Mouse (Mus musculus) CD4-positive helper T cell, adult 2 months (primary cell): ENCODE data around the gene Nfib.

Source experiments
- DNase-seq: peaks from one replicate; pipeline ENCODE4 v3.0.0-alpha.2; 2012; ENCODE audit warnings: low read depth, missing footprints, low spot score

The Nfib gene

DNA sequence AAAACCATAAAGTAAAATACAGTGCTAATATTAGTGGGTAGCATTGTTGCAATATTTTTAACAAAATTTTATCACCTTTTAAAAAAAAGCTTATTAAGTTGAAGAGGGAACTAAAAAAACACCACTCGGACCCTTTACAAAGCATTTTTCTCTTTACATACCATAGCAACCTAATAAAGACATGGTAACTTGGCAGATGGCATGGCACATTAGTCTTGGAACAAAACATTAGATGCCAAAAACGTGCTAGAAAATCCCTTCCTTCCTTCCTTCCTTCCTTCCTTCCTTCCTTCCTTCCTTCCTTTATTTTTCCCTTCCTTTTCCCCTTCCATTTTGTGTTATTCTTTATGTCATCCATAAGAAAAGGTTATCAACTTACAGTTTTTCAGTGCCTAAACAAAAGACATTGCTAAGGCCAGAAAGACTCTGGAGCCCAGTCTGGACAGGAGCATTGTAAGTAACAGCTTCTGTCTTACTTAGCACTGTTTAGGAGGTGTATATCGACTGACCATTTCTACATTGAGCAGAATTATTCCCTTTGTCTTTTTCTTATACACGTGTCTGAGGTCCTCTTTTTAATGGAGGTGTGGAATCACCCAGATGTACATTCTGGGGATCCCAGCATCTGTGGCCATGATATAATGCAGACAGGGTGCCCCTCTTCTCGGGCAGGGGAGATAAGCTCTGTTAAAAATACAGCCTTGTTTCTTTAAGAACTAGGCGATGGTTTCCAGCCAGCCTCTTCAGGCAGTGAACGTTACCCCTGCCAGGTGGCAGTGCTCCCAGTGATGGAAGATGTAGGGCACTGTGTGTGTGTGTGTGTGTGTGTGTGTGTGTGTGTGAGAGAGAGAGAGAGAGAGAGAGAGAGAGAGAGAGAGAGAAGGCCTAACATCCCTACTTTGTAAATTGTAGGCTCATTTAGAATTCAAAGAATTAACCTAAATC lies 113.2 kb downstream of the Nfib start:
- DNase-seq: no peak

DNA sequence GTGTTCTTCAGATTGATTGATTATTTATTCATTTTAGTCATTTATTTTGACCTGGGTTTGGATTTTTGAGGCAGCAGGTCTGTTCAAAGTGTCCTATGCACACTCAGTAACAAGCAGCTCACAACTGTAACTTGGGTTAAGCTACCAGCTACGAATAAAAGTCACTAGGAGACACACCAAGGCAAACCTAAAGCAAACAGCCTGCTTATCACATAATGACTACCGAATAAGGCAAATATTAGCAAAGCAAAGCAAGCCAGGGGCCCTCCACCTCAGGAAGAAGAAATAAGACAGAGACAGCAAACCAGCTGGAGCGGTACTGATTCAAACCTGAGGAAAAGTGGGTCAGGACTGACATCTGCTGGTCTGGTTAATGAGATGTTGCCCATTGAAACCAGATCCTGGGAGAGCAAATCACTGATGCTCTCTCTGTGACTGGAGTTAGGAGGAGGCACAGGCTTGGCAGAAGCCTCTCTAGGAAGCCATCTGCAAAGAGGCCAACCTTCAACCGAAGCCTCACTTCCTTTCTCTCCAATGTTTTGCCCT lies 116.1 kb downstream of the Nfib start:
- no peak for DNase-seq

DNA sequence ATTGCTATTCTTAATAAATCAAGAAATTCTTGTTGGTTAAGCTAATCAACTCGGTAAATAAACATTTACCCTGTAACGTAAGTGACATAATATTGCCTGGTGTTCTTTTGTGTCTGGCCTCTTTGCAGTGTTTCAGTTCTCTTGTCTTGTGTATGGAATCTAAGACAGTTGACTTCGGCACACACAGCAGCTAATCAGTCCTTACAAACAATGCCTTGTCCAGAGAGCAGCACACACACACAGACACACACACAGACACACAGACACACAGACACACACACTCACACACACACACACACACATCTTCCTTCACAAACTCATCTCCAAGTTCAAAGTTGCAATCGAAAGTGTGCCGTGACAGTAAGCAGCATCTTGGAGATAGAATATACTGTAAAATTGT lies 116.8 kb downstream of the Nfib start:
- DNase-seq: no peak

DNA sequence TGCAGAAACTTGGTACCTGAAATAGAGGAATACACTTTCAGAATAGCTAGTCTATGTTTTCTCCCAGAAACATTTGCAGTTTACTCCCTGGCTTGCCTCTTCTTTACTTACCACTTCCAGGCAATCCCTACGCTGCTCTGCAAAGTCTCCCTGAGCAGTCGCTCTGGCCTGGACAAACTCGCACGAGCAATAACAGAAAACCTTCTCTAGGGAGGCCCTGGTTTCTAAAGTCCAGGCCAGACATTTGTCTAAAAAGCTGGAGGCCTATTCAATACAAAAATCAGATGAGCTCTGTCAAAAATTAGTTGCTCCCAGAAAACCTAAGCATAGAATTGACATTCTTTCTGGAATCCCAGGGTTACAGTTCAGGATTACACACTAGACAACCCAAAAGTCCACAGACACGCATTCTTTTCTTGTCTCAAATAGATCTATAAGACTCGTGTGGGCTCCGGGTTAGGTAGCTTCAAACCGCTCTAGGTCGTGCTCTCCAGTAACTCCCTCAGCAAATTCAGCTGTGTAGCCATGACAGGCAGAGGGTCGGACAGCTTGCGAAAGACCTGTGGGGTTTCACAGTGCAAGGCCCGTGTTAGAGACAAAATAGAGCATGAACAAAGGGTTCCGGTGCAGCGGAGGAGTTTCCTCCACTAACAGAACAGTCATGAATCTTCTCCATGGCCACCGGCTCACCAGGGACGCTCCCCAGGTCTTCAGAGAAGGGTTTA lies 118.2 kb downstream of the Nfib start:
- no peak for DNase-seq

DNA sequence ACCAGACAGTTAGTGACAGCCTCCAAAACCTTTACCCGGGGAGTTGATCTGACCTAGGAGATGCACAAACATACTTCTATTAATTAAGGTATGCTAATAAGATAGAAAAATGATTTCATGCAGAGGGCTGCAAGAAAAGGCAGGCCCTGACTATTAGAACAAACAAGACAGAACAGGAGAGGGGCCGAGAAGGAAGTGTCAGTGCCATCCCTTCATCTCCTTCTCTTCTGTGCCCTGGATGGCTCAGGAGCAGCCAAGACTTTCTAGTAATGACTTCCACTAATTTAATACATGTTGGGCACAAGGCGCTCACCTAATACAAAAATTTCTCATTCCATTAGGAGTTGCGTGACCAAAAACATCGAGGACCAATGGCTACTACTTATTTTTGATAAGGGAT lies 118.9 kb downstream of the Nfib start:
- no peak for DNase-seq

DNA sequence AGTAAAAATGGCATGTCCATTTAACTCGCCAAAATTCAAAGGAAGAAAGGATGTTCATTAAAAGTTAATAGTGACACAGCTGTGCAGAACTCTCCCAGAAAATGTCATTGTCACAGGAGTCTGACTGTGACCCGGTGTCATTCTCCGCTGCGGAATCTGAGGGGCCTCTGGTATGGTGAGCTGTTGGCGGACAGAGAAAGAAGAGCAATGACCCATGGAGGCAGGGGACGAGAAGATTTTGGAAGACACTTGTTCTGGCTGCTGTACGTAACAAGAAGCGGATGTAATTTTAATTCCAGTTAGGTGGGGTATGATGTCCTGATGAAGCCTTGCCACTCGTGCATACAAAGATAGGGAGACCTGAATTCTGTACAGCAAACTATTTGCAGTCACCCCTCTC lies 120.0 kb downstream of the Nfib start:
- no peak for DNase-seq

DNA sequence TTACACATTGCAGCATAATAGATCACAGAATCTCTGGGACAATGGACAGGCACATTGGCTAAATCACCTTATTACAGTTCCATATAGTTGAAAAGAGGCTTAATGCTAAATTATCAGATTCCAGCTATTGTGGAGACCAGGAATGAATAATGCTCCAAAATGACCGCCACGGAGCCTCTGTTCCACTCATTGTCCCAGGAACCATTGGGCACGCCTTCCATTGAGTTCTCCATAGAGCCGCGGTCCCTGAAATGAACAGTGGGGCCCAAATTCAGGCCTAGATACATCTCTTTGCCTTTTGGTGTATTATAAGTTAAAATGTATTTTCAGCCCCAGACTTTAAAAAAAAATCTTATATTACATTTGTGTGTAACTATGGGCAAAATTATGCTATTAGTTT lies 120.5 kb downstream of the Nfib start:
- DNase-seq: no peak

DNA sequence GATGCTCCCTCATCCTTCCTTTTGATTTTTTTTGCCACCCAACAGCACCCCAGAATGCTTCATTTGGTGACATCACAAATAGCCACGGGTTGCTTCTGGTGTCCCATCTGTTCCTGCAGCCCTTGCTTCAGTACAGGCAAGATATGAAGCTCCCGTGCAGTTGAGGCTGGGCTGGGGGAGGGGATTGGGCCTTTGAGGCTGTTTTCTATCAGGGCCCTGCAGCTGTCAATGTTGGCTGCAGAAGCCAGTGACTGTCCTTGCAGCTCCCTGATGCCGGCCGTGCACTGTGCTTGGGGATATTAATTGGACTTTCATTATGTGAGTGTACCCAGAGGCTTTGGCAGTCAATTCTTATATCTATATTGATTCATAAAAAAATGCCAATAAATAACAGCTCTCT lies 121.0 kb downstream of the Nfib start:
- no peak for DNase-seq

DNA sequence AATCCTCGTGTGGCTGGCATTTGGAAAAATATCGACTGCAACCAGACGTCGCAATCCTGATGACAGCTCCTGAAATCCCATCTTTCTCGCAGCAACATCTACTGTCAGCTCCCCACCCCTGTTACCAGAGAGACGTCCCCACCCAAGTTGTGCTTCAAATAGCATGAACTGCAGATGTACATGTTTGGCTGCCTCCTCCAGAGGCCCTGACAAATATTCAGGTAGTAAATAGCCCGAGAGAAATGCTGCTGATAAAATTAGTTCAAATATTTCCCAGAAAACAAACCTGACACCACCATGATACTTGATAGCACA lies 132.3 kb downstream of the Nfib start:
- DNase-seq: no peak

DNA sequence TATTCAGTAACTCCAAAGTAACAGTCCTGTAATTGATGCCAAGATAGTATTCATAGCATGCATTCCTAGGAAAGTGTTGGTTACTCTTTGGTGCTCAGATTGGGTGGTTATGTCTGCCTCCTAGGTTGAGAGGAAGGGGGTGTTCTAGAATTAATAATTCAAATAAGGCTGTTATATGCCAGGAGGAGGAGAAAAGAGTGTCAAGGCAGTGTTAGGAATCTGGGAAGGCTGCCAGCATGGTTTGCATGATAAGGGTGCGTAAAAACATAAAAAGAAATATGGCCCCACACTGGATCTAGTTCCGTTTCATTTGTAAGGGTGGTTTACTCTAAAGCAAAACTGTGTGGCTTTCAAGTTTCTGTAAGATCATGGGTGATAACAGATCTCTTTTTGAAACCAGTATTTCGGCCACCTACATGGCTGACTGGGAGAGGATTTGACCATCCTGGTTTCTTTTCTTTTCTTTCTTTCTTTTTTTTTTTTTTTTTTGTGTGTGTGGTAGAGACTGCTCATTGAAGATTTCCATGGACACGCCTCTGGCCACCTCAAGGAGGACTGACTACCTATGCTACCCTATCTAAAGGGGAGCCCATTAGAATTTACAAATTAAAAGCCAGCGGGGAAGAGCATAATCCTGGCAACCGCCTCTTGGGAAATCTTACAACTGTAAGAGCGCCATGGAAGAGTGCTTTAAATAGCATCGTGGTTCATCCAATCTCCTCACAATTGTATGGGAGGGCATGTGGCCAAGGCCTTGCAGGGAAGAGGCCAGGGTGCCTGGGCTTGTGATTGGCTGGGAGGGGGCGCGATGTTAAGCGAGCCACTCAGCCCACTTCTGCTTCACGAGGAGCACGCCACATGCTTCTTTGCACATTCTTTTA lies 132.9 kb downstream of the Nfib start:
- DNase-seq: no peak

DNA sequence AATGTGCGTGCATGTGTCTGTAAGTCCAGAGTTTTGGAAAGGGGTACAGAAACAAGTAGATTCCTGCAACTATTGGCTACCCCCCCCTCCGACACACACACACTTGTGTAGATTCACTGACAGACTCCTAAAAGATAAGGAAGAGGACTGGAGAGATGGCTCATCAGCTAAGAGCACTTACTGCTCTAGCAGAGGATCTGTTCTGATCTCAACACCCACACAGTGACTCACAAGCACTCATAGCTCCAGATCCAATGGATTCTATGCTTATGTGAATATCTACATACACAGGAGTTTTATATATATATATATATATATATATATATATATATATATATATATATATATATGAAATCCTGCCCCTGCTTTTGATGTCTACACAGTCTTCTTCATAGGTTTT lies 146.7 kb downstream of the Nfib start:
- no peak for DNase-seq

DNA sequence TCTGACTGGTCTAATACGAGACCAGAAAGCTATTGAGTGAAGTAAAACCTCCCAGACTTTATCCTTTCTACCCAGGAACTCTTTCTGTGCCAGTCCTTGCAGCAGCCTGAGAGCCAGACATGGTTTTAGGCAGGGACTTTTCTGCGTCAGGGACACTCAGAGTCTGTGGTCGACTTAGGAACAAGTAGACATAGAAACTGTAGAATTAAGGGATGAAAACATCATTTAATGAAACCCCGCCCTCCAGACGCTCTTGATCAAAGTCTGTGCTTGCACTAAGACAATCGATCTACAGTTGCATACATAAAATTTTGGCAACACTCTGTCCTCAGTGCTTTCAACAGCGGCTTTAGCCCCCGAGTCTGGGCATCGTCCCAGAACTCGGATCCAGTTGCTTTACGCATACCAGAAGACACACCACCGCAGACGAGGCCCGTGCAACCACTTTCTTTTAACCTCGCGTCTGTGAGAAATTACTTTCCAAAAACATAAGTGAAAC lies 149.8 kb downstream of the Nfib start:
- no peak for DNase-seq

DNA sequence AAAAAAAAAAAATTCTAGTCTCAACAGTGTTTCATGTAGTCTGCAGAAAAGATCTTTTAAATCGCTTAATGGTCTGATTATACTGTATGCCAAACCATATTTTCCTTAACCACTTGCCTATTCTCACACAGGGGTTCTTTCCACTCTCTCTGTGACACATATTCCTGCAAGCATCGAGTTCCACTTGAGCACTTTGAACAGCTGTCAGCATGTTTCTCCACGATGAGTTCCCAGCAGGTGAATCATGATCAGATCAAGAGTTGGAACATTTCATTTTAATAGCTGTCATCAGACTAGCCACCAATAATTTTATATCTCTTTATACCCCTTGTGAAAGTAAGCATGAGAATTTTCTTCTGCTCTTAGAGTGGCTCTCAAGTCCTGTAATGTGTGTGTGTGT lies 151.9 kb downstream of the Nfib start:
- DNase-seq: no peak

DNA sequence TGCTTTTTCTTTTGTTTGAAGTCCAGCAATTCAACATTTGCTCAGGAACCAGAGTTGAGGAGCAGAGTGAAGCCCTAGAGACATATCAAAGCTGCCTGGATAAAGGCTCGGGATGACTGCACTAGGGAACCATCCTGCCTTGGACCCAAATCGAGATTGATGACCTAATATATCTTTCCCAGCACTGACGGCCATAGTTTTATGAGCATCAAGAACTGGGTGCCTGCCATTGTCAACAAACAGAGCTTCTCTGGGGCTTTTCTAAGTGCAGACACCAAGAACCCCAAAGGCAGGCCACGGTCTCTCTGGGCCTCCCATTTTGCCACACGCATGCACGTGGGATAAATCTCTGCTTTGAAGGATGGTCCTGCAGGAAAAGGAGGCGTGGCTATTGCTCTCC lies 153.3 kb downstream of the Nfib start:
- no peak for DNase-seq

DNA sequence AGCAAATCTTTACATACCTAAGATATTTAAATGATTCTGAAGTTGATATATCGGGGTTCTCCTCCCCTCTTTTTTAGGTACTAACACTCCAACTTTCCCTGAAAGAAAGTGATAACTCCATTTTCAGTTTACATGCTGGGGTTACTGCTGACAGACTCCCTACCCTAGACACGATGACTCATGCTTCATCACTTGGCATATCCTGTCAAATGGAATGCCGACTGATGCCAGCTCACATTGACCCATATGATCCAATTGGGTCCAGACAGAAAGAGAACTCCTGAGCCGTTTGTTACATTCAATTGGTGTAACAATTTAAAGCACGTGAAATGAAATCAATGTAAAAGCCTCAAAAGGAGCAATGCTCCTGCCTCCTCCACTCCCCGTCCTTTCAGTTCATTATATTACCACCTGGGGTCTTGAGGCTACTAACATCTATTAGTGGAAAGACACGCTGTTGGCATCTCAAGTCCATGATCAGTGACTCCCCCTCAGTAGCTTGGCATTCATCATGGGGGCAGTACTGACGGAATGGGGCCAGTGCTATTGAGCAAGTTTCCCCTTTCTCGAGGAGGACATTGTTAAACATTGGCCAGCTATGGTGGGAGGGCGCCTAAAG lies 155.7 kb downstream of the Nfib start:
- DNase-seq: no peak

DNA sequence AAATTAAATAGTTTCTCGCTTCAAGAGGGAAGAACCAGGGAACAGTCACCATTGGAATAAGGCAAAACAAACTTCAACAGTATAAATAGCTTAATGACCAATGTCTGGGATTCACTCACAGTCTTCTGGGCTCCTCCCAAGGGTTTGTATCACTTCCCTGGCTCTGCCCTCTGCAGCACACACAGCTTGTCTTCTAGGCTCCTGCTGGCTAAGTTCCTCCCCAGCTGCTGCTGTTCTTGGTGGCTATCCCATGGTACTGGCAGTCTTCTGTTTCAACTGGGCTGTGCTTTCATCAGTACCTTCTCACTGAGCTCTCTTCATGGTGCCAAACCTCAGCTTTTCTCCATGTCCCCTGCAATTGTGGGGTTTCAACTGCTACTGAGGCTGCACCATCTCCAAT lies 157.3 kb downstream of the Nfib start:
- DNase-seq: no peak

DNA sequence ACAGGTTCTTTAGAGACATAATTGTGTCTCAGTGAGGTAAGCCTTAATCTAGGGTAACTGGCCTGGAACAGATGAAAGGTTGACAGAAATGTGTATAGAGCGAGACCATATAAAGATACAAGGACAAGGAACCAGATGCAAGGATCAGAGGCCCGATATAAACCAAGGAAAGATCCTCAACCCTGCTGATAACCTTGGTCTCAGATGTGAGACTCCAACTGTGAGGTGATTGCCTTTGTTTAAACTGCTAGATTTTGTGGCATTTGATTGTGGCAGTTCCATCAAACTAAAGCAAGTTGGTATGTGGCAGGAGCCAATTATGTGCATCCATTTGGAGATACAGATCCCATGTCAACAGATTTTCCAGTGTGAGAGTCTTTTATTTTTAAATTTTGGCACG lies 161.6 kb downstream of the Nfib start:
- DNase-seq: no peak

DNA sequence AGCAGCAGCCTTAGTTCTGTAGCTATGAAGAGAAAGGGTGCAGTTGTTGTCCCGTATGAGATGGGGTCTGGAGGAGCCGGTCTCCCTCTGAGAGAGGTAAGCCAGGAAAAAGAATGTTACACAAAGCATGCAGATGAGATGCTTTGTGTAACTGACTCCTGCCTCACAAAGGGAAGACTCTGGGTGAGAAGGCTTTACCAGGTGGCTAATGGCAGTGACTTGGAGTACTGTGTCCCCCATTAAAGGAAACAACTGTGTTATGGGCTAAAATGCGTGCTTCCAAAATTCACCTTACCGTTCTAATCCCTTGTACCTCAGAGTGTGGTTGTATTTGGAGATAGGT lies 162.2 kb downstream of the Nfib start:
- no peak for DNase-seq

DNA sequence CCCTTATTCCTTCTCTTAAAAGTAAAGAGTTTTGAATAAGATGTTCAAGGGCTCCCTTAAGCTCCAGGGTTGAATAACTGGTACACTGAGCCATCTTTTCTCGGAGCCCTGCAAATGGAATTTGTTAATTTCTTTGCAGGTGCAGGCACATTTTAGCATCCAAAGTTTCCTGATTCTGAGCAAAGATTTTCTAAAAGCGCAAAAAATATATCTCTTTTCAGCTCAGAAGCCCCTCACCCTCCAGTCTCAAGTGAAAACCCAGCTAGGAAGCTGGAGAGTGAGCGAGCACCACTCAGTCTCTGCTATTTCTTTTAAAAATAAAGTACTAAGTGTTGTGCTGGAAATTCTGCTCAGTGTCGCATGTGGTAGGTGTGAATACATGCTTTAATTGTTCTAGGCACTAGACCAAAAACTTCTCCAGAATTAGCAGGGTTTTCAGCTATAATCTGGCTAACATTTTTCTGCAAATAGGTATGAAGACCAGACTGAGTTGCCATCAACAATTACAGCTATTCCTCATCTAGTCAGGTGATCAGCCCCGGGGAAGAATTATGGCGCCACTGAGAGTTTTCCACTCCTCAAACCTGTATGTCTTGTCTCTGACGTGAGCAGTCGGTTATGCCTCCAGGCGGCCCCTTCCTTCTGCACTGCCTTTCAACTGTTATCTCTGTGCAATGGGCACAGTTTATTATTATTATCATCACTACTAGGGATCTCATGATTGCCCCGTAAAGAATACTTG lies 162.7 kb downstream of the Nfib start:
- DNase-seq: no peak

DNA sequence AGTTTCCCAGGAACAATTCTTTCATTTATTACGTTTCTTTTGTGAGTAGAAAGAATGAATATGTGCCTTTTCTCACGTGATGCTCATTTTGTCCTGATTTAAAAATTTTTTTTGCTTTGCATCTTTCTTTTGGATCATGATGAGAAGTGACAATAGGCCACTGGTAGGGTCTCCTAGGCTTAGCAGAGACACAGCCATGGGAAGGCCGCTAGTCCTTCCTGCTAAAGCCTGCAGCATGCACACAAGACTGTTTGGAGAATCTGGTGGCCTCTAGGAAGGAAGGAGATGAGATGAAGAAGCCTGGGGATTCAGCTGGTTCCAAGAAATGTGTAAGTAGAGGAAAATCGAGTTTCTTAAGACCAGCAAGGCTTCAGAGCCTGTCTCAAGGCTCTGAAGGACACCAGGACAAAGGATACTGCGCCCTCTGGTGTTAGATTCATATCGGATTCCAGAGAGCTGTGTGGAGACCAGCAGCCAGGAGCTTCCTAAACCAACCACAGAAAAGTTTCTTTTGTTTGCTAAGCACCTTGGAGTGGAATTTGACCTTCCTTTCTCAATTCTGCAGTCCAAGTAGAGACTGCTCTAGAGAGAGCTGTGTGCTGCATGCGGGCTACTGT lies 163.5 kb downstream of the Nfib start:
- peak; percentile 7 for DNase-seq
